ENCODE assay signal across 8 mouse cellular contexts in the genomic region with DNA sequence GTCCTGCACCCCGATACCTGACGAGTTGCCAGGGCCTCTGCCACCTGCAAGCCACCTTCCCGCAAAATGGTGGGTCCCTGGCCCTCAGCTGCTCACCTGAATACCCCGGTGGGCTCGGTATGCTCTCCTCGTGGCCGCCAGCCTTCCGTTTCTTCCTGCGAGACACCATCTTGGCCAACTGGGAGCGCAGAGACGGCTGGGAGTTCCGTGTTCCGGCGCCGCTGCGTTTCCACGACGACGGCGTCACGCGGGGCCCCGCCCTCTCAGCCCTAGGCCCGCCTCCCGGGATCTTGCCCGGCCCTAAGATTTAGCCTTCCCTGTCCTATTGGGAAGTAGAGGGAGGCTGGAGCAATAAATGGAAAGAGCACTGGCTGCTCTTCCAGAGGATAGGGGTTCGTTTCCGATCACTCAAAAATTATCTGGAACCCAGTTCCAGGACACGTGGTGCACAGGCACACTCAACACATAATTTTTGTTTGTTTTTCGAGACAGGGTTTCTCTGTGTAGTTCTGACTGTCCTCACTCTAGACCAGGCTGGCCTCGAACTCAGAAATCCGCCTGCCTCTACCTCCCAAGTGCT. TPM values are rescaled to one million over a fixed set of nuclear protein-coding genes. Genes with fewer than 3 reads are reported as not detected.
A peak's percentile ranks its signal among the peaks of the same experiment; 100 is the strongest.
DNase-seq lines count a peak whose midpoint lies in the region; ATAC-seq lines count a peak whose summit lies in the region.

Rrp7a (minus strand) TSS at position 236 of the 580 bp plus-strand sequence.

- H3K4me1 ChIP-seq in hindbrain, embryonic 11.5 days (replicated peaks; ENCODE audit: control insufficient read depth, insufficient read depth, low read length) = no peaks in the 10 kb centered on the region

- peak; percentile 88 for ATAC-seq in hindbrain, embryonic 11.5 days (ENCODE audit: low FRiP score)

- H3K27ac ChIP-seq in hindbrain, embryonic 11.5 days (ENCODE audit: low read depth, low read length) = peak within 1 kb of the TSS; percentile 74

- no peaks in the 10 kb centered on the region for H3K27me3 ChIP-seq in hindbrain, embryonic 11.5 days (ENCODE audit: control insufficient read depth, insufficient read depth, low read length)

- peak within 1 kb of the TSS; percentile 86 for H3K4me3 ChIP-seq in hindbrain, embryonic 11.5 days (ENCODE audit: low read depth, low read length)

- DNase-seq in MN1 (ENCODE audit: low spot score) = peak; percentile 96
- DNase-seq in cerebellum, adult 9-10 months = peak; percentile 88
- peak; percentile 83 to 94 for DNase-seq in frontal cortex, adult 2 months (ENCODE audit: extremely low spot score in 1 of 2, low spot score in 1 of 2)
- peak; percentile 92 for DNase-seq in hindbrain, embryonic 11.5 days (ENCODE audit: low spot score)
- peak; percentile 89 to 94 for DNase-seq in layer of hippocampus, postnatal 10 days (ENCODE audit: low spot score in 2 of 2)
- peak; percentile 97 for DNase-seq in lung, postnatal 10 days
- DNase-seq in ovary, postnatal 36 days (ENCODE audit: low spot score) = peak; percentile 94
- peak; percentile 85 for DNase-seq in thymus, postnatal 25 days

- peak within 1 kb of the TSS; percentile 62 for H3K9ac ChIP-seq in hindbrain, embryonic 11.5 days (ENCODE audit: low read depth, low read length)

- H3K9me3 ChIP-seq in hindbrain, embryonic 11.5 days (ENCODE audit: control insufficient read depth, low read length) = no peaks in the 10 kb centered on the region

- peak within 1 kb of the TSS; percentile 55 for H3K4me2 ChIP-seq in hindbrain, embryonic 11.5 days (replicated peaks; ENCODE audit: low read depth, low read length)

- H3K36me3 ChIP-seq in hindbrain, embryonic 11.5 days (ENCODE audit: control insufficient read depth, insufficient read depth, low read length) = 0 out of 2 replicates have a peak, but pooled peaks cover 7% of the 10 kb centered on the region

- 11% methylated on average over 32 of the region's 32 CpGs for WGBS in hindbrain, embryonic 11.5 days

RNA-seq across cellular contexts. Expression of gene Rrp7a, which starts in this region (rescaled TPM):
- 109 and 111 TPM in 2 replicates for polyA plus RNA-seq in frontal cortex, adult 2 months (2012; rRNA removed)
- polyA plus RNA-seq in hindbrain, embryonic 11.5 days (2014; fragmentation: Nextera tagmentation; extraction: Ambion mirVana) = 54.6 and 63.4 TPM in 2 replicates
- total RNA-seq in layer of hippocampus, postnatal 10 days (2021) = 100 to 1,000 TPM; 123 to 128 TPM

Comparison
In these comparisons a context has a peak if more than half of its experiments do, and no peak if none do; other contexts are left out.
1. Peak in every context shown above with its lines: DNase-seq, ATAC-seq, H3K4me3 ChIP-seq and H3K27ac ChIP-seq.